Mouse (Mus musculus) CH12.LX (cell line): ENCODE results near the gene Dtl. TPM values are rescaled to one million over a fixed set of nuclear protein-coding genes. Genes with fewer than 3 reads are reported as not detected.

ENCODE experiments used
- DNase-seq: peaks from one replicate; pipeline ENCODE4 v3.0.0-alpha.2; 2013; ENCODE audit errors: extremely low read depth
- H3K27ac ChIP-seq: 2 replicates; pipeline ENCODE4 v1.5.1; 2012; ENCODE audit warnings: low read depth, mild to moderate bottlenecking, control low read depth, moderate library complexity; ENCODE audit not compliant: insufficient read depth
- H3K27me3 ChIP-seq: replicated peaks from 2 replicates; pipeline ENCODE3; 2012; ENCODE audit warnings: inconsistent platforms
- H3K36me3 ChIP-seq, 2 experiments: replicated peaks in 1 of 2; 2 replicates each; pipeline versions ENCODE3 to v1.6.1; 2012; ENCODE audit warnings: inconsistent platforms in 1 of 2, low read length in 1 of 2, mild to moderate bottlenecking in 1 of 2, mixed read lengths in 1 of 2, moderate library complexity in 1 of 2; ENCODE audit not compliant: control insufficient read depth in 1 of 2, insufficient read depth in 1 of 2
- H3K4me1 ChIP-seq, 2 experiments: 2 replicates each; pipeline ENCODE4 v1.6.1; 2012; ENCODE audit warnings: inconsistent platforms in 1 of 2, moderate library complexity in 1 of 2; ENCODE audit not compliant: insufficient read depth in 2 of 2, control insufficient read depth in 1 of 2
- H3K4me2 ChIP-seq: 2 replicates; pipeline ENCODE4 v1.6.1; 2012; ENCODE audit warnings: low read depth, mild to moderate bottlenecking, control low read depth; ENCODE audit not compliant: poor library complexity, insufficient read depth, severe bottlenecking
- H3K4me3 ChIP-seq, 3 experiments: fragments of 150-350 bp in 1 of 3; sonication (generic) in 1 of 3; replicated peaks in 1 of 3; 2 replicates each; pipeline versions ENCODE3 to v1.5.1; 2011 to 2012; ENCODE audit warnings: low read depth in 2 of 3, low read length in 2 of 3, mild to moderate bottlenecking in 2 of 3, moderate library complexity in 2 of 3, control low read depth in 1 of 3, improper control_type of control experiment in 1 of 3, inconsistent platforms in 1 of 3, mixed read lengths in 1 of 3; ENCODE audit not compliant: poor library complexity in 1 of 3
- H3K79me2 ChIP-seq: replicated peaks from 2 replicates; pipeline ENCODE4 v1.6.1; 2012; ENCODE audit warnings: mild to moderate bottlenecking, moderate library complexity; ENCODE audit not compliant: control insufficient read depth, poor library complexity, insufficient read depth, severe bottlenecking; ENCODE audit errors: extremely low read depth
- H3K9ac ChIP-seq: 2 replicates; pipeline ENCODE4 v1.6.1; 2012; ENCODE audit warnings: low read depth, mild to moderate bottlenecking, control low read depth, moderate library complexity; ENCODE audit not compliant: insufficient read depth
- H3K9me3 ChIP-seq: replicated peaks from 2 replicates; pipeline ENCODE3; 2012; ENCODE audit warnings: low read length, inconsistent platforms, mixed read lengths
- CHD1 ChIP-seq: IDR thresholded peaks from 2 replicates; pipeline ENCODE4 v1.6.1; 2012; ENCODE audit warnings: low read depth, low read length, improper control_type of control experiment, inconsistent platforms
- CHD2 ChIP-seq: IDR thresholded peaks from 2 replicates; pipeline ENCODE4 v1.6.1; 2011; ENCODE audit warnings: low read length, improper control_type of control experiment
- GABPA ChIP-seq: IDR thresholded peaks from 2 replicates; pipeline ENCODE4 v1.6.1; 2012; ENCODE audit warnings: low read depth, low read length, improper control_type of control experiment, inconsistent platforms; ENCODE audit not compliant: insufficient replicate concordance
- HCFC1 ChIP-seq: IDR thresholded peaks from 2 replicates; pipeline ENCODE4 v1.6.1; 2012; ENCODE audit warnings: low read depth, mild to moderate bottlenecking, inconsistent platforms, low read length, improper control_type of control experiment
- IRF4 ChIP-seq: IDR thresholded peaks from 2 replicates; pipeline ENCODE4 v1.6.1; 2014; ENCODE audit warnings: low read depth, mild to moderate bottlenecking, inconsistent platforms, low read length, improper control_type of control experiment
- JUN ChIP-seq: IDR thresholded peaks from 2 replicates; pipeline ENCODE4 v1.6.1; 2011; ENCODE audit warnings: low read depth, mild to moderate bottlenecking, low read length, improper control_type of control experiment, moderate library complexity; ENCODE audit not compliant: insufficient read depth
- MAFK ChIP-seq: IDR thresholded peaks from 2 replicates; pipeline ENCODE4 v1.6.1; 2011; ENCODE audit warnings: low read length, improper control_type of control experiment; ENCODE audit not compliant: insufficient replicate concordance
- MEF2A ChIP-seq: IDR thresholded peaks from 2 replicates; pipeline ENCODE4 v1.6.1; 2014; ENCODE audit warnings: low read depth, mild to moderate bottlenecking, inconsistent platforms, low read length, improper control_type of control experiment, borderline replicate concordance
- SIN3A ChIP-seq: IDR thresholded peaks from 2 replicates; pipeline ENCODE4 v1.6.1; 2012; ENCODE audit warnings: low read length, improper control_type of control experiment, inconsistent platforms
- UBTF ChIP-seq: IDR thresholded peaks from 2 replicates; pipeline ENCODE4 v1.6.1; 2012; ENCODE audit warnings: low read depth, mild to moderate bottlenecking, inconsistent platforms, low read length, improper control_type of control experiment, moderate library complexity
- USF1 ChIP-seq: IDR thresholded peaks from 2 replicates; pipeline ENCODE4 v1.6.1; 2014; ENCODE audit warnings: low read depth, mild to moderate bottlenecking, inconsistent platforms, low read length, improper control_type of control experiment
- USF2 ChIP-seq: conservative IDR thresholded peaks from 2 replicates; pipeline ENCODE4 v1.6.1; 2011; ENCODE audit warnings: low read depth, low read length, improper control_type of control experiment
- ZC3H11A ChIP-seq: IDR thresholded peaks from 2 replicates; pipeline ENCODE4 v1.6.1; 2012; ENCODE audit warnings: low read depth, mild to moderate bottlenecking, inconsistent platforms, low read length, improper control_type of control experiment
- ZMIZ1 ChIP-seq: IDR thresholded peaks from 2 replicates; pipeline ENCODE4 v1.6.1; 2012; ENCODE audit warnings: low read depth, mild to moderate bottlenecking, inconsistent platforms, low read length, improper control_type of control experiment
- dilution Hi-C: fragments of 300-500 bp; cut with MboI; formaldehyde crosslinking; loops from 2 replicates; pipeline ENCODE4 v1.14.3; 2020; ENCODE audit warnings: low sequenced_read_pairs; ENCODE audit not compliant: extremely low pct_unique_long_range_greater_than_20kb, extremely low pct_ligation_motif_present
- in situ Hi-C: fragments of 300-500 bp; cut with MboI; formaldehyde crosslinking; loops from 3 replicates; pipeline ENCODE4 v1.14.3; 2019; ENCODE audit warnings: low sequenced_read_pairs, low pct_ligation_motif_present, low pct_unique_long_range_greater_than_20kb, mixed read lengths
- polyA plus RNA-seq: library from polyadenylated mRNA; unstranded; fragments of >175 nt; gene quantifications from 2 replicates; pipeline ENCODE4 v1.2.1, GENCODE M21; 2012; ENCODE audit warnings: low read depth; ENCODE audit not compliant: insufficient read length
- total RNA-seq, 2 experiments: library from RNA; depleted of rRNA; stranded (reverse); fragments of 300-350 nt in 1 of 2; fragments of >200 nt in 1 of 2; gene quantifications; 2 replicates each; pipeline ENCODE4 v1.2.3; 2012 to 2014

Dtl gene
- total and polyA plus RNA-seq, 3 experiments: 31.8 to 65.2 (median 37.9) TPM

- no peak overlapping the region for H3K4me2 ChIP-seq
- no peak for TF ChIP-seq CHD1
- TF ChIP-seq ZMIZ1: no peak
- no peak for TF ChIP-seq USF2
- no peak for TF ChIP-seq ZC3H11A
- TF ChIP-seq GABPA: no peak
- no peak for TF ChIP-seq MAFK
- TF ChIP-seq, all 38 proteins: peak for 0
- H3K9me3 ChIP-seq: no peaks in the 10 kb centered on the region
- DNase-seq: no peak
- H3K36me3 ChIP-seq: peaks cover 0 to 4% of the 10 kb centered on the region in 2 experiments
- no peak overlapping the region for H3K27ac ChIP-seq
- H3K79me2 ChIP-seq: no peaks in the 10 kb centered on the region
- dilution Hi-C loops (no loop called here), in situ Hi-C loops (loop anchor here (5.0 kb wide), 1 partner anchor 60 kb away; no protein-coding TSS in a partner anchor)
- no peak overlapping the region for H3K9ac ChIP-seq
- no peaks in the 10 kb centered on the region for H3K27me3 ChIP-seq
- H3K4me3 ChIP-seq: no peak overlapping the region
- no peaks in the 10 kb centered on the region for H3K4me1 ChIP-seq
Measured at GRCm38 (mm10) chr1:191527089-191527488, 48.3 kb downstream of the Dtl start.

- Histone ChIP-seq H3K79me2 (no peaks in the 10 kb centered on the region), H3K36me3 (no peaks in the 10 kb centered on the region), H3K27me3 (no peaks in the 10 kb centered on the region), H3K4me2 (no peak overlapping the region), H3K27ac (no peak overlapping the region), H3K4me1 (no peaks in the 10 kb centered on the region), H3K9me3 (no peaks in the 10 kb centered on the region), H3K9ac (no peak overlapping the region), H3K4me3 (no peak overlapping the region)
- dilution Hi-C loops: no loop called here
- TF ChIP-seq MEF2A (no peak), SIN3A (no peak), UBTF (no peak), HCFC1 (no peak), CHD1 (no peak), USF1 (no peak), IRF4 (no peak), CHD2 (no peak), JUN (no peak)
- DNase-seq: no peak
- in situ Hi-C loops: no loop called here
Measured at GRCm38 (mm10) chr1:191521395-191521794, 53.9 kb downstream of the Dtl start.

GRCm38 (mm10) chr1:191520669-191521068 lies 54.7 kb downstream of the Dtl start:
- Histone ChIP-seq H3K9me3 (no peaks in the 10 kb centered on the region), H3K4me3 (no peak overlapping the region), H3K79me2 (no peaks in the 10 kb centered on the region), H3K4me2 (no peak overlapping the region), H3K27ac (no peak overlapping the region), H3K4me1 (no peaks in the 10 kb centered on the region), H3K27me3 (no peaks in the 10 kb centered on the region), H3K9ac (no peak overlapping the region), H3K36me3 (no peaks in the 10 kb centered on the region)
- dilution Hi-C loops (no loop called here), in situ Hi-C loops (no loop called here)
- TF ChIP-seq USF2: no peak
- no peak for DNase-seq
